ENCODE assay signal across 8 mouse cellular contexts in the genomic region with DNA sequence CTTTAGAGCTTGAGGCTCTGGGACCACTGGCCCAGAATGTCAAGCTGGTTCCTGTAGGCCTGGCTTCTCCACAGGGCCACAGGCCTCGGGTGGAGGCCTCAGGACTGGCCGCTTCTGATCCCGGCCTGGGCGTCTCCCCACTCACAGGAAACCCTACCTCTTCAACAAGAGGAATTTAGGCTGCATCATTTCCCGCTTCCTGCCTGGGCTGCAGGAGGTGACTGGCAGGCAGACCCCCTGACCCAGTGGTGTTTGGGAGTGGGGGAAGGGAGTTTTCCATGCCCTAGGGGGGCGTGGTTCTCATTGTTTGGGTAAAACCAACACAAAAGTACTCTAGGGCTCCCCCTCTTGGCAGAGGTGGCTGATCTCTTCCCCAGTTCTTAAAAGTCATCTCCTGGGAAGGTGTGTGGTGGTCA. TPM values are rescaled to one million over a fixed set of nuclear protein-coding genes. Genes with fewer than 3 reads are reported as not detected.
DNase-seq lines count a peak whose midpoint lies in the region; ATAC-seq and TF ChIP-seq lines count a peak whose summit lies in the region.

No protein-coding gene starts in this region.

- no peak for TF ChIP-seq POLR2A in spleen, adult 2 months (IDR thresholded peaks at IDR 0.05; ENCODE audit: low read depth, low read length)

- WGBS in spleen, adult 2 months = 60% methylated on average over 6 of the region's 6 CpGs
- WGBS in heart, embryonic 14.5 days = 30% methylated on average over 6 of the region's 6 CpGs
- WGBS in kidney, embryonic 16.5 days = 17% methylated on average over 6 of the region's 6 CpGs

- peak; percentile 16; the same call in 1 of the 2 replicates for TF ChIP-seq CTCF in spleen, adult 2 months (IDR thresholded peaks at IDR 0.05; ENCODE audit: extremely low read depth, insufficient read depth, insufficient read length, insufficient replicate concordance)

- H3K9ac ChIP-seq in heart, embryonic 14.5 days (ENCODE audit: low read length) = peak overlapping the region; percentile 31
- H3K9ac ChIP-seq in kidney, embryonic 16.5 days (replicated peaks; ENCODE audit: low read length) = peak overlapping the region; percentile 52

- H3K36me3 ChIP-seq in spleen, adult 2 months (ENCODE audit: control insufficient read depth, insufficient read depth, low read length) = peaks cover 3% of the 10 kb centered on the region; the same call in 1 of the 2 replicates
- peaks cover 35% of the 10 kb centered on the region for H3K36me3 ChIP-seq in heart, embryonic 14.5 days (ENCODE audit: control insufficient read depth, insufficient read depth, low read length)
- H3K36me3 ChIP-seq in kidney, embryonic 16.5 days (ENCODE audit: insufficient read depth, low read length) = peaks cover 25% of the 10 kb centered on the region

- H3K4me2 ChIP-seq in heart, embryonic 14.5 days (ENCODE audit: low read length) = peak overlapping the region; percentile 36; the same call in 1 of the 2 replicates
- peak overlapping the region; percentile 21; the same call in 1 of the 2 replicates for H3K4me2 ChIP-seq in kidney, embryonic 16.5 days (replicated peaks; ENCODE audit: low read depth, low read length)

- DNase-seq in spleen, adult 2 months (ENCODE audit: low read depth in 1 of 2, low spot score in 2 of 2) = peak in 1 of 2 experiments; percentile 54
- DNase-seq in spleen, adult 12 weeks (ENCODE audit: low spot score) = no peak
- DNase-seq in lung, postnatal 36 days = peak; percentile 93
- DNase-seq in thymus, postnatal 0 days (ENCODE audit: low spot score) = peak; percentile 68
- no peak for DNase-seq in urinary bladder, postnatal 10 days (ENCODE audit: low spot score)

- H3K4me1 ChIP-seq in spleen, adult 2 months (ENCODE audit: control insufficient read depth, insufficient read depth, insufficient read length) = peaks cover 10% of the 10 kb centered on the region; the same call in 1 of the 2 replicates
- H3K4me1 ChIP-seq in heart, embryonic 14.5 days (ENCODE audit: control insufficient read depth in 2 of 2, insufficient read depth in 2 of 2, low read length in 2 of 2) = peaks cover 24 to 52% of the 10 kb centered on the region in 2 experiments
- H3K4me1 ChIP-seq in kidney, embryonic 16.5 days (ENCODE audit: insufficient read depth, low read length) = peaks cover 54% of the 10 kb centered on the region

- peak overlapping the region; percentile 56 for H3K27ac ChIP-seq in spleen, adult 2 months (ENCODE audit: insufficient read depth, low read length)
- peak overlapping the region; percentile 83 to 93 for H3K27ac ChIP-seq in heart, embryonic 14.5 days (replicated peaks in 1 of 2; ENCODE audit: control insufficient read depth in 1 of 2, insufficient read depth in 1 of 2, low read depth in 2 of 2, low read length in 2 of 2)
- H3K27ac ChIP-seq in kidney, embryonic 16.5 days (ENCODE audit: low read length) = peak overlapping the region; percentile 92

- H3K9me3 ChIP-seq in heart, embryonic 14.5 days (ENCODE audit: control insufficient read depth, low read length) = no peaks in the 10 kb centered on the region
- no peaks in the 10 kb centered on the region for H3K9me3 ChIP-seq in kidney, embryonic 16.5 days (ENCODE audit: low read length)

- H3K27me3 ChIP-seq in spleen, adult 2 months (ENCODE audit: control insufficient read depth, insufficient read depth, low read length) = no peaks in the 10 kb centered on the region
- H3K27me3 ChIP-seq in heart, embryonic 14.5 days (ENCODE audit: control insufficient read depth, insufficient read depth, low read length) = no peaks in the 10 kb centered on the region
- no peaks in the 10 kb centered on the region for H3K27me3 ChIP-seq in kidney, embryonic 16.5 days (ENCODE audit: insufficient read depth, low read length)

- H3K4me3 ChIP-seq in spleen, adult 2 months (ENCODE audit: extremely low read depth, insufficient read depth, insufficient read length) = no peak overlapping the region
- H3K4me3 ChIP-seq in heart, embryonic 14.5 days (ENCODE audit: control insufficient read depth in 1 of 2, insufficient read depth in 1 of 2, low read depth in 1 of 2, low read length in 2 of 2) = no peak overlapping the region
- no peak overlapping the region for H3K4me3 ChIP-seq in kidney, embryonic 16.5 days (ENCODE audit: low read length)

- ATAC-seq in common myeloid progenitor, adult 5-6 weeks (replicated peaks; ENCODE audit: low read depth, poor library complexity, severe bottlenecking) = peak; percentile 28
- peak; percentile 10; the same call in 1 of the 2 replicates for ATAC-seq in heart, embryonic 14.5 days (ENCODE audit: insufficient number of reproducible peaks, insufficient read depth, low FRiP score, low read depth)
- no peak for ATAC-seq in kidney, embryonic 16.5 days (ENCODE audit: low FRiP score, low TSS enrichment)

RNA-seq across cellular contexts. Expression of gene Git1, which starts 4.0 kb away (rescaled TPM):
- 36.2 and 44.3 TPM in 2 replicates for polyA plus RNA-seq in spleen, adult 2 months (2012; rRNA removed)
- 22.4 and 24.1 TPM in 2 replicates for total RNA-seq in common myeloid progenitor, adult 5-6 weeks (2017)
- polyA plus RNA-seq in heart, embryonic 14.5 days (2014; fragmentation: Nextera tagmentation; extraction: Ambion mirVana) = 13.6 and 15.2 TPM in 2 replicates
- 9.7 and 13.0 TPM in 2 replicates for polyA plus RNA-seq in kidney, embryonic 16.5 days (2015; fragmentation: Nextera tagmentation; extraction: Ambion mirVana)
- 5.8 and 6.7 TPM in 2 replicates for polyA plus RNA-seq in thymus, postnatal 0 days (2015; fragmentation: Nextera tagmentation; extraction: Ambion mirVana)

RNA-seq across cellular contexts. Expression of gene Ankrd13b, which starts 7.9 kb away (rescaled TPM):
- 8.9 and 10.6 TPM in 2 replicates for polyA plus RNA-seq in spleen, adult 2 months (2012; rRNA removed)
- total RNA-seq in common myeloid progenitor, adult 5-6 weeks (2017) = 8.7 and 10.5 TPM in 2 replicates
- 5.1 and 5.2 TPM in 2 replicates for polyA plus RNA-seq in heart, embryonic 14.5 days (2014; fragmentation: Nextera tagmentation; extraction: Ambion mirVana)
- 3.5 and 4.0 TPM in 2 replicates for polyA plus RNA-seq in kidney, embryonic 16.5 days (2015; fragmentation: Nextera tagmentation; extraction: Ambion mirVana)
- 3.1 TPM in 2 replicates for polyA plus RNA-seq in thymus, postnatal 0 days (2015; fragmentation: Nextera tagmentation; extraction: Ambion mirVana)

RNA-seq across cellular contexts. Expression of gene Abhd15, which starts 17.6 kb away (rescaled TPM):
- 4.1 and 6.5 TPM in 2 replicates for polyA plus RNA-seq in spleen, adult 2 months (2012; rRNA removed)
- total RNA-seq in common myeloid progenitor, adult 5-6 weeks (2017) = 5.9 and 9.4 TPM in 2 replicates
- 1.6 and 1.8 TPM in 2 replicates for polyA plus RNA-seq in heart, embryonic 14.5 days (2014; fragmentation: Nextera tagmentation; extraction: Ambion mirVana)
- 2.0 and 2.2 TPM in 2 replicates for polyA plus RNA-seq in kidney, embryonic 16.5 days (2015; fragmentation: Nextera tagmentation; extraction: Ambion mirVana)
- polyA plus RNA-seq in thymus, postnatal 0 days (2015; fragmentation: Nextera tagmentation; extraction: Ambion mirVana) = 16.8 and 22.7 TPM in 2 replicates

RNA-seq across cellular contexts. Expression of gene Trp53i13, which starts 18.4 kb away (rescaled TPM):
- polyA plus RNA-seq in spleen, adult 2 months (2012; rRNA removed) = 16.6 and 18.7 TPM in 2 replicates
- total RNA-seq in common myeloid progenitor, adult 5-6 weeks (2017) = 3.1 and 3.5 TPM in 2 replicates
- 28.7 and 30.0 TPM in 2 replicates for polyA plus RNA-seq in heart, embryonic 14.5 days (2014; fragmentation: Nextera tagmentation; extraction: Ambion mirVana)
- 34.1 and 36.1 TPM in 2 replicates for polyA plus RNA-seq in kidney, embryonic 16.5 days (2015; fragmentation: Nextera tagmentation; extraction: Ambion mirVana)
- 39.4 and 45.1 TPM in 2 replicates for polyA plus RNA-seq in thymus, postnatal 0 days (2015; fragmentation: Nextera tagmentation; extraction: Ambion mirVana)

RNA-seq across cellular contexts. Expression of gene Gm10392, which starts 21.6 kb away (rescaled TPM):
- 0.16 and 0.50 TPM in 2 replicates for polyA plus RNA-seq in spleen, adult 2 months (2012; rRNA removed)
- total RNA-seq in common myeloid progenitor, adult 5-6 weeks (2017) = 0.82 and 0.92 TPM in 2 replicates
- not detected in 2 replicates for polyA plus RNA-seq in heart, embryonic 14.5 days (2014; fragmentation: Nextera tagmentation; extraction: Ambion mirVana)
- polyA plus RNA-seq in kidney, embryonic 16.5 days (2015; fragmentation: Nextera tagmentation; extraction: Ambion mirVana) = not detected in 2 replicates
- 3.8 and 5.5 TPM in 2 replicates for polyA plus RNA-seq in thymus, postnatal 0 days (2015; fragmentation: Nextera tagmentation; extraction: Ambion mirVana)

Comparison
In these comparisons a context has a peak if more than half of its experiments do, and no peak if none do; other contexts are left out.
1. DNase-seq: peak in lung, postnatal 36 days (single experiment) and thymus, postnatal 0 days (single experiment); none in spleen, adult 12 weeks (single experiment) and urinary bladder, postnatal 10 days (single experiment).
2. Peak in every context shown above with its lines, with median percentiles within 50 percentile points of each other: H3K27ac ChIP-seq.